Mouse (Mus musculus): ENCODE results near the gene Gabrr2. TPM values are rescaled to one million over a fixed set of nuclear protein-coding genes. Genes with fewer than 3 reads are reported as not detected.
A peak's percentile ranks its signal among the peaks of the same experiment; 100 is the strongest.

Gene Gabrr2
- polyA plus RNA-seq, 1 experiment from 2014 or later = 0.39 TPM

- Histone ChIP-seq H3K36me3 (ENCODE audit: control insufficient read depth, insufficient read depth, low read length) (no peaks in the 10 kb centered on the region), H3K4me2 (replicated peaks; ENCODE audit: low read depth, low read length) (no peak overlapping the region), H3K27ac (ENCODE audit: low read depth, low read length) (no peak overlapping the region), H3K27me3 (ENCODE audit: control insufficient read depth, insufficient read depth, low read length) (no peaks in the 10 kb centered on the region), H3K9me3 (ENCODE audit: control insufficient read depth, low read length) (no peaks in the 10 kb centered on the region), H3K4me3 (ENCODE audit: low read depth, low read length) (no peak overlapping the region), H3K4me1 (replicated peaks; ENCODE audit: control insufficient read depth, insufficient read depth, low read length) (no peaks in the 10 kb centered on the region), H3K9ac (ENCODE audit: low read depth, low read length) (no peak overlapping the region)
- 68% methylated on average over 14 of the region's 14 CpGs for WGBS
- no peak for DNase-seq (ENCODE audit: low spot score)
- no peak for ATAC-seq (ENCODE audit: low FRiP score)
Observed at GRCm38 (mm10) chr4:33066223-33066960, 3.6 kb downstream of the Gabrr2 start.

- Histone ChIP-seq H3K36me3 (ENCODE audit: control insufficient read depth, insufficient read depth, low read length) (no peaks in the 10 kb centered on the region), H3K27ac (ENCODE audit: low read depth, low read length) (no peak overlapping the region), H3K27me3 (ENCODE audit: control insufficient read depth, insufficient read depth, low read length) (no peaks in the 10 kb centered on the region), H3K4me3 (ENCODE audit: low read depth, low read length) (no peak overlapping the region), H3K4me2 (replicated peaks; ENCODE audit: low read depth, low read length) (no peak overlapping the region), H3K9me3 (ENCODE audit: control insufficient read depth, low read length) (no peaks in the 10 kb centered on the region), H3K4me1 (replicated peaks; ENCODE audit: control insufficient read depth, insufficient read depth, low read length) (no peaks in the 10 kb centered on the region), H3K9ac (ENCODE audit: low read depth, low read length) (no peak overlapping the region)
- DNase-seq (ENCODE audit: low spot score) (no peak), ATAC-seq (ENCODE audit: low FRiP score) (no peak)
- 96% methylated on average over 3 of the region's 3 CpGs for WGBS
Observed at GRCm38 (mm10) chr4:33067331-33067730, 4.5 kb downstream of the Gabrr2 start.

- no peak for ATAC-seq (ENCODE audit: low FRiP score)
- no peaks in the 10 kb centered on the region for H3K4me1 ChIP-seq (replicated peaks; ENCODE audit: control insufficient read depth, insufficient read depth, low read length)
- no peaks in the 10 kb centered on the region for H3K9me3 ChIP-seq (ENCODE audit: control insufficient read depth, low read length)
- no peak overlapping the region for H3K4me3 ChIP-seq (ENCODE audit: low read depth, low read length)
- H3K9ac ChIP-seq (ENCODE audit: low read depth, low read length) = no peak overlapping the region
- no peaks in the 10 kb centered on the region for H3K36me3 ChIP-seq (ENCODE audit: control insufficient read depth, insufficient read depth, low read length)
- H3K27me3 ChIP-seq (ENCODE audit: control insufficient read depth, insufficient read depth, low read length) = no peaks in the 10 kb centered on the region
- DNase-seq (ENCODE audit: low spot score) = no peak
- no peak overlapping the region for H3K4me2 ChIP-seq (replicated peaks; ENCODE audit: low read depth, low read length)
- no peak overlapping the region for H3K27ac ChIP-seq (ENCODE audit: low read depth, low read length)
- 91% methylated on average over 6 of the region's 6 CpGs for WGBS
Observed at GRCm38 (mm10) chr4:33067826-33068225, 5.0 kb downstream of the Gabrr2 start.

- Histone ChIP-seq H3K4me1 (replicated peaks; ENCODE audit: control insufficient read depth, insufficient read depth, low read length) (no peaks in the 10 kb centered on the region), H3K9me3 (ENCODE audit: control insufficient read depth, low read length) (no peaks in the 10 kb centered on the region), H3K4me3 (ENCODE audit: low read depth, low read length) (no peak overlapping the region), H3K9ac (ENCODE audit: low read depth, low read length) (no peak overlapping the region), H3K27me3 (ENCODE audit: control insufficient read depth, insufficient read depth, low read length) (no peaks in the 10 kb centered on the region), H3K36me3 (ENCODE audit: control insufficient read depth, insufficient read depth, low read length) (no peaks in the 10 kb centered on the region), H3K4me2 (replicated peaks; ENCODE audit: low read depth, low read length) (no peak overlapping the region), H3K27ac (ENCODE audit: low read depth, low read length) (no peak overlapping the region)
- 80% methylated on average over 6 of the region's 6 CpGs for WGBS
- no peak for DNase-seq (ENCODE audit: low spot score)
- no peak for ATAC-seq (ENCODE audit: low FRiP score)
Observed at GRCm38 (mm10) chr4:33068894-33069293, 6.1 kb downstream of the Gabrr2 start.

- Histone ChIP-seq H3K27me3 (ENCODE audit: control insufficient read depth, insufficient read depth, low read length) (no peaks in the 10 kb centered on the region), H3K4me3 (ENCODE audit: low read depth, low read length) (no peak overlapping the region), H3K36me3 (ENCODE audit: control insufficient read depth, insufficient read depth, low read length) (no peaks in the 10 kb centered on the region), H3K4me2 (replicated peaks; ENCODE audit: low read depth, low read length) (no peak overlapping the region), H3K4me1 (replicated peaks; ENCODE audit: control insufficient read depth, insufficient read depth, low read length) (no peaks in the 10 kb centered on the region), H3K9ac (ENCODE audit: low read depth, low read length) (no peak overlapping the region), H3K9me3 (ENCODE audit: control insufficient read depth, low read length) (no peaks in the 10 kb centered on the region), H3K27ac (ENCODE audit: low read depth, low read length) (no peak overlapping the region)
- 94% methylated on average over 6 of the region's 6 CpGs for WGBS
- DNase-seq (ENCODE audit: low spot score) (no peak), ATAC-seq (ENCODE audit: low FRiP score) (no peak)
Observed at GRCm38 (mm10) chr4:33070326-33070725, 7.5 kb downstream of the Gabrr2 start.

GRCm38 (mm10) chr4:33071337-33071736 is 8.5 kb downstream of the Gabrr2 start:
- ATAC-seq (ENCODE audit: low FRiP score) = no peak
- H3K9ac ChIP-seq (ENCODE audit: low read depth, low read length) = no peak overlapping the region

GRCm38 (mm10) chr4:33072526-33073161 is 9.8 kb downstream of the Gabrr2 start:
- Histone ChIP-seq H3K9me3 (ENCODE audit: control insufficient read depth, low read length) (no peaks in the 10 kb centered on the region), H3K9ac (ENCODE audit: low read depth, low read length) (no peak overlapping the region), H3K4me1 (replicated peaks; ENCODE audit: control insufficient read depth, insufficient read depth, low read length) (no peaks in the 10 kb centered on the region), H3K27ac (ENCODE audit: low read depth, low read length) (no peak overlapping the region), H3K4me3 (ENCODE audit: low read depth, low read length) (no peak overlapping the region), H3K36me3 (ENCODE audit: control insufficient read depth, insufficient read depth, low read length) (no peaks in the 10 kb centered on the region), H3K4me2 (replicated peaks; ENCODE audit: low read depth, low read length) (no peak overlapping the region), H3K27me3 (ENCODE audit: control insufficient read depth, insufficient read depth, low read length) (no peaks in the 10 kb centered on the region)
- DNase-seq (ENCODE audit: low spot score) = peak; percentile 27
- WGBS = 56% methylated on average over 11 of the region's 11 CpGs
- ATAC-seq (ENCODE audit: low FRiP score) = no peak

More at GRCm38 (mm10) chr4:33071337-33071736, 8.5 kb downstream of the Gabrr2 start:
- Histone ChIP-seq H3K9me3 (ENCODE audit: control insufficient read depth, low read length) (no peaks in the 10 kb centered on the region), H3K36me3 (ENCODE audit: control insufficient read depth, insufficient read depth, low read length) (no peaks in the 10 kb centered on the region), H3K4me3 (ENCODE audit: low read depth, low read length) (no peak overlapping the region), H3K27ac (ENCODE audit: low read depth, low read length) (no peak overlapping the region), H3K4me1 (replicated peaks; ENCODE audit: control insufficient read depth, insufficient read depth, low read length) (no peaks in the 10 kb centered on the region), H3K4me2 (replicated peaks; ENCODE audit: low read depth, low read length) (no peak overlapping the region), H3K27me3 (ENCODE audit: control insufficient read depth, insufficient read depth, low read length) (no peaks in the 10 kb centered on the region)
- 89% methylated on average over 6 of the region's 6 CpGs for WGBS
- DNase-seq (ENCODE audit: low spot score) = no peak

- WGBS = 83% methylated on average over 4 of the region's 4 CpGs
- Histone ChIP-seq H3K4me3 (ENCODE audit: low read depth, low read length) (no peak overlapping the region), H3K27ac (ENCODE audit: low read depth, low read length) (no peak overlapping the region), H3K27me3 (ENCODE audit: control insufficient read depth, insufficient read depth, low read length) (no peaks in the 10 kb centered on the region), H3K9me3 (ENCODE audit: control insufficient read depth, low read length) (no peaks in the 10 kb centered on the region), H3K9ac (ENCODE audit: low read depth, low read length) (no peak overlapping the region), H3K4me1 (replicated peaks; ENCODE audit: control insufficient read depth, insufficient read depth, low read length) (no peaks in the 10 kb centered on the region), H3K36me3 (ENCODE audit: control insufficient read depth, insufficient read depth, low read length) (no peaks in the 10 kb centered on the region), H3K4me2 (replicated peaks; ENCODE audit: low read depth, low read length) (no peak overlapping the region)
- DNase-seq (ENCODE audit: low spot score) (no peak), ATAC-seq (ENCODE audit: low FRiP score) (no peak)
Observed at GRCm38 (mm10) chr4:33074406-33074805, 11.6 kb downstream of the Gabrr2 start.

- DNase-seq (ENCODE audit: low spot score) (no peak), ATAC-seq (ENCODE audit: low FRiP score) (no peak)
- Histone ChIP-seq H3K9ac (ENCODE audit: low read depth, low read length) (no peak overlapping the region), H3K4me3 (ENCODE audit: low read depth, low read length) (no peak overlapping the region), H3K4me1 (replicated peaks; ENCODE audit: control insufficient read depth, insufficient read depth, low read length) (no peaks in the 10 kb centered on the region), H3K27me3 (ENCODE audit: control insufficient read depth, insufficient read depth, low read length) (no peaks in the 10 kb centered on the region), H3K9me3 (ENCODE audit: control insufficient read depth, low read length) (no peaks in the 10 kb centered on the region), H3K36me3 (ENCODE audit: control insufficient read depth, insufficient read depth, low read length) (no peaks in the 10 kb centered on the region), H3K4me2 (replicated peaks; ENCODE audit: low read depth, low read length) (no peak overlapping the region), H3K27ac (ENCODE audit: low read depth, low read length) (no peak overlapping the region)
- WGBS = 81% methylated on average over 5 of the region's 5 CpGs
Observed at GRCm38 (mm10) chr4:33074851-33075250, 12.1 kb downstream of the Gabrr2 start.

Data from hindbrain, embryonic 11.5 days (tissue).